Comparison of ENCODE assay signal across 9 mouse cellular contexts in genomic region chr10:25331321-25332049, GRCm38 (mm10). TPM values are rescaled to one million over a fixed set of nuclear protein-coding genes. Genes with fewer than 3 reads are reported as not detected.
DNase-seq lines count a peak whose midpoint lies in the region; ATAC-seq and TF ChIP-seq lines count a peak whose summit lies in the region.
"Had no signal": no experiment of that assay in that cellular context is flagged by ENCODE, and none has a peak within 500 bp of the region (broad histone marks: within the 10 kb centered on the region; RNA-seq: fewer than 3 reads in every experiment).

No protein-coding gene starts in this region.

- H3K4me2 ChIP-seq in lung, embryonic 15.5 days = no peak overlapping the region
- H3K4me2 ChIP-seq: liver, embryonic 15.5 days had no signal

- H3K27ac ChIP-seq in spleen, adult 2 months (ENCODE audit: insufficient read depth, low read length) = 0 out of 2 replicates have a peak overlapping the region, but pooled peaks have one; percentile 1
- H3K27ac ChIP-seq in lung, embryonic 15.5 days = peak overlapping the region; percentile 37; the same call in 1 of the 2 replicates
- H3K27ac ChIP-seq: liver, embryonic 15.5 days had no signal

- DNase-seq in heart, adult 18-20 months = peak; percentile 49 to 77
- no peak for DNase-seq in heart, postnatal 25 days (ENCODE audit: low spot score)
- peak in 1 of 2 experiments; percentile 12 for DNase-seq in spleen, adult 2 months (ENCODE audit: low read depth in 1 of 2, low spot score in 2 of 2)
- no peak for DNase-seq in spleen, postnatal 4 days (ENCODE audit: low spot score in 2 of 2)
- DNase-seq in urinary bladder, adult 2 months (ENCODE audit: low spot score) = no peak
- no peak for DNase-seq in left cerebral cortex, adult 18-20 months (ENCODE audit: low spot score in 2 of 2)
- DNase-seq in adrenal gland, adult 8-10 months = no peak

- no peak for TF ChIP-seq POLR2A in spleen, adult 2 months (IDR thresholded peaks at IDR 0.05; ENCODE audit: low read depth, low read length)

- H3K27me3 ChIP-seq in spleen, adult 2 months (ENCODE audit: control insufficient read depth, insufficient read depth, low read length) = no peaks in the 10 kb centered on the region
- H3K27me3 ChIP-seq in lung, embryonic 15.5 days = no peaks in the 10 kb centered on the region
- H3K27me3 ChIP-seq: liver, embryonic 15.5 days had no signal

- H3K36me3 ChIP-seq in spleen, adult 2 months (ENCODE audit: control insufficient read depth, insufficient read depth, low read length) = no peaks in the 10 kb centered on the region
- no peaks in the 10 kb centered on the region for H3K36me3 ChIP-seq in lung, embryonic 15.5 days
- H3K36me3 ChIP-seq: liver, embryonic 15.5 days had no signal

- ATAC-seq in lung, embryonic 15.5 days (ENCODE audit: borderline replicate concordance, extremely low read depth, low FRiP score, low TSS enrichment) = 0 out of 2 replicates have a peak, but pooled peaks have one; percentile 33

- no peak overlapping the region for H3K9ac ChIP-seq in lung, embryonic 15.5 days
- H3K9ac ChIP-seq: liver, embryonic 15.5 days had no signal

- no peak for TF ChIP-seq CTCF in spleen, adult 2 months (IDR thresholded peaks at IDR 0.05; ENCODE audit: extremely low read depth, insufficient read depth, insufficient read length, insufficient replicate concordance)

- WGBS in spleen, adult 2 months = 27% methylated on average over 9 of the region's 9 CpGs
- 47% methylated on average over 9 of the region's 9 CpGs for WGBS in lung, embryonic 15.5 days

- H3K4me3 ChIP-seq in spleen, adult 2 months (ENCODE audit: extremely low read depth, insufficient read depth, insufficient read length) = no peak overlapping the region
- no peak overlapping the region for H3K4me3 ChIP-seq in lung, embryonic 15.5 days
- H3K4me3 ChIP-seq: liver, embryonic 15.5 days had no signal

- intact Hi-C loops in heart, postnatal 25 days (cut with DNase I) = no loop called here

- H3K9me3 ChIP-seq in lung, embryonic 15.5 days = no peaks in the 10 kb centered on the region
- H3K9me3 ChIP-seq: liver, embryonic 15.5 days had no signal

- peaks cover 3% of the 10 kb centered on the region; the same call in 1 of the 2 replicates for H3K4me1 ChIP-seq in spleen, adult 2 months (ENCODE audit: control insufficient read depth, insufficient read depth, insufficient read length)
- H3K4me1 ChIP-seq in lung, embryonic 15.5 days = peaks cover 7% of the 10 kb centered on the region
- H3K4me1 ChIP-seq: liver, embryonic 15.5 days had no signal

RNA-seq across cellular contexts. Expression of gene Akap7, which starts 23.8 kb away (rescaled TPM):
- total RNA-seq in heart, adult 18-20 months (2021) = 10 to 100 TPM; 52.6 to 62.5 TPM
- 10 to 100 TPM; 52.6 to 58.2 TPM for total RNA-seq in heart, postnatal 25 days (2021)
- 5.2 and 6.7 TPM in 2 replicates for polyA plus RNA-seq in spleen, adult 2 months (2012; rRNA removed)
- polyA plus RNA-seq in lung, embryonic 15.5 days (2015; fragmentation: Nextera tagmentation; extraction: Ambion mirVana) = 20.9 and 25.4 TPM in 2 replicates
- polyA plus RNA-seq in urinary bladder, adult 2 months (2012; rRNA removed) = 30.8 and 35.7 TPM in 2 replicates
- 10 to 100 TPM; 68.4 to 70.1 TPM for total RNA-seq in left cerebral cortex, adult 18-20 months (2021)
- total RNA-seq in adrenal gland, adult 8-10 months (2022) = 10 to 100 TPM; 56.7 to 83.5 (median 69.8) TPM

RNA-seq across cellular contexts. Expression of gene Epb41l2, which starts 28.1 kb away (rescaled TPM):
- 10 to 100 TPM; 38.5 to 38.7 TPM for total RNA-seq in heart, adult 18-20 months (2021)
- 10 to 100 TPM; 53.9 to 60.5 TPM for total RNA-seq in heart, postnatal 25 days (2021)
- 36.6 and 44.5 TPM in 2 replicates for polyA plus RNA-seq in spleen, adult 2 months (2012; rRNA removed)
- polyA plus RNA-seq in lung, embryonic 15.5 days (2015; fragmentation: Nextera tagmentation; extraction: Ambion mirVana) = 84.2 and 90.6 TPM in 2 replicates
- 77.6 and 88.4 TPM in 2 replicates for polyA plus RNA-seq in urinary bladder, adult 2 months (2012; rRNA removed)
- 100 to 1,000 TPM; 108 to 113 TPM for total RNA-seq in left cerebral cortex, adult 18-20 months (2021)
- total RNA-seq in adrenal gland, adult 8-10 months (2022) = 10 to 100 TPM; 50.5 to 93.1 (median 64.5) TPM

Comparison
In these comparisons a context has a peak if more than half of its experiments do, and no peak if none do; other contexts are left out.
1. DNase-seq: peak in heart, adult 18-20 months (2 of 2); none in heart, postnatal 25 days (single experiment), spleen, postnatal 4 days (0 of 2), urinary bladder, adult 2 months (single experiment), left cerebral cortex, adult 18-20 months (0 of 2) and adrenal gland, adult 8-10 months (single experiment).